Mouse (Mus musculus) thymus, postnatal 36 days (tissue): ENCODE measurements around the gene Mcm9.
"Not testable (repeated sequence)": the region's sequence is repeated elsewhere in the genome, so short reads cannot be mapped to it uniquely, and the experiment has no call there.

Experiments
- DNase-seq, 2 experiments: peaks; one replicate each; pipeline ENCODE4 v3.0.0; 2022; ENCODE audit warnings: mixed read lengths in 2 of 2

Gene Mcm9

DNA sequence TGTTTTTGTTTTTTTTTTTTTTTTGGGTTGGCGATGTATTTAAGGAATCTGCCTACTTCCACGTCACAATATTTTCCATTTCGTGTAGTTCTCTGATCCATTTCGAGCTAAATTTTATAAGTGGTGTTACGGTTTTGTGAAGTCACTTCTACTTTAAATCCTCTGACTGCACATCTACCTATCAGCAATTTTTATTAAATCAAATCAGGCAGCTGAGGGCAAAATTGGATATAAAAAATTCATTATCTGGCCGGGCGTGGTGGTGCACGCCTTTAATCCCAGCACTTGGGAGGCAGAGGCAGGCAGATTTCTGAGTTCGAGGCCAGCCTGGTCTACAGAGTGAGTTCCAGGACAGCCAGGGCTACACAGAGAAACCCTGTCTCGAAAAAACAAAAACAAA lies at the start of gene Mcm9:
TSS of gene Mcm9 (minus strand) at position 101 of the 400 bp plus-strand sequence.
- not testable (repeated sequence) for DNase-seq

GRCm38 (mm10) chr10:53661788-53662187 lies 31.5 kb upstream of the Mcm9 start:
- no peak for DNase-seq

DNA sequence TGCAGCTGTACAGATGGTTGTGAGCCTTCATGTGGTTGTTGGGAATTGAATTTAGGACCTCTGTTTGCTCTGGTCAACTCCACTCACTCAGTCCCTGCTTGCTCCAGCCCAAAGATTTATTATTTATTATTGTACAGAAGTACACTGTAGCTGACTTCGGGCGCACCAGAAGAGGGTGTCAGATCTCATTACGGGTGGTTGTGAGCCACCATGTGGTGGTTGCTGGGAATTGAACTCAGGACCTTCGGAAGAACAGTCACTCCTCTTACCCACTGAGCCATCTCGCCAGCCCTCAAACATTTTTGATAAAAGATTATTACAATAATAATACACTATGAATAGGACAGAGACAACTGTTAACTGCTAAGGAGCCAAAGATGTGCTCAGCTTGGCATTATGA lies 24.0 kb upstream of the Mcm9 start:
- peak in 1 of 2 experiments; percentile 8 for DNase-seq

DNA sequence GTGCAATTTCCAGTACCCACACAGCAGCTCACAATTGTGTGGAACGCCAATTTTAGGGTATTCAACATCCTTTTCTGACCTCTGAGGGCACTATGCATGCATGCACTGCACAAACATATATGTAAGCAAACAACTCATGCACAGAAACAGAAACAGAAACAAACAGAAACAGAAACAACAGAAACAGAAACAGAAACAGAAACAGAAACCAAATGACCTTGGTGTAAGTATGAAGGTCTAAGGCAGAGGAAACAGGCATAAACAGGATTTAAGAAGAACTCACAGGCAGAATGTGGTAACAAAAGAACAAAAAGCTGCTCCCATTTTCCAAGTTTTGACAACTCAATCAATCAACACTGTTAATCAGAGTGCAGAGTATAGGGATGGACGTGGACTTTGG lies 20.4 kb upstream of the Mcm9 start:
- no peak for DNase-seq

GRCm38 (mm10) chr10:53641507-53641906 lies 11.3 kb upstream of the Mcm9 start:
- DNase-seq: no peak

DNA sequence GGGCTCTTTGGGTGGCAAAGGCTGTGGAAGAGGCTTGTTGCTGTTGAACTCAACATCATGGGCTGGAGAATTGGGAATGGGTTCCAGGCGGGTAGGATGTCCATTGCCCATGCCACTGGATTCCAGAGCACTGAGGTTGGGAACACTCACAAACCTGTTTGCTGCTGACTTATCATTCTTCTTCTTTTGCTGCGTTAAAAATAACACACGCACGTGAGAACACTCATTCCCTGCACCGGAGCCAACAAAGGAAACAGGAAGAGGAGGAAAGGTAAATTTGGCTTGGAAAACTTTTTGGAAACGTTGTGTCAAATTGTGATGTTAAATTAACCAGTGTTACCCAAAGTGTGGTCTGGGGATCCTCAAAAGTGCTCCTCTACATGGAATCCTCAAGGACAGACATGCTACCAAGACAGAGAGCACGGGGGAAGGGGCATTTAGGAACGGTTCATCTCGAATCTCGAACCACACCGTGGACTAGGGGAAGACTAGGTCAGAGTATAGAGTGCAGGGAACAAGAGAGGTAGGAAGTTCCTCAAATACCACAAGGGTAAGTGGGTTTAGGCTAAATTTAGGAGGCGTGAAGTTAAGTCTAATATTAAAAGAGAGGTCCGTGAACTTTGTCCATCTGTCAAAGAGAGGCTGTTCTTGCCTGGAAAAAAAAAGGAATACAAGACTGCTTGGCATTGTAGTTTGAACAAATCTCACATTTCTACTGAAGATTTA lies 5.2 kb upstream of the Mcm9 start:
- DNase-seq: no peak

DNA sequence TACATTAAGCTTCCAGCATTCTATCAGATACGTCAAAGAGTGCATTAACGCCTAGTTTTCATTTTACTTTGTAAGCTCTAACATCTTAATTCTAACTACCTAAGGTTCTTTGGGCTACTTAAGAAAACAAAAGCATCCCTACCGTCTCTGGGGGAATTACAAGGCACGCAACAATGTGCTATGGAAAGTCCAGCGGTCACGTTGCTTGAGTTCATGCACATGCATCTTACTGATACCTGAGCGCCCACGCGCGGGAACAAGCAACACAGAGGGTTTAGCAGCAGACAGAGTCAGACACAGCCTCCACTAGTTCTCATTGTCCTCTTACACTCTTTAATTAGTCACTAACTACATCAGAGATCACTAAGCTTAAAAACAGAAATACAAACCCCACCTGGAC lies 3.9 kb upstream of the Mcm9 start:
- no peak for DNase-seq

DNA sequence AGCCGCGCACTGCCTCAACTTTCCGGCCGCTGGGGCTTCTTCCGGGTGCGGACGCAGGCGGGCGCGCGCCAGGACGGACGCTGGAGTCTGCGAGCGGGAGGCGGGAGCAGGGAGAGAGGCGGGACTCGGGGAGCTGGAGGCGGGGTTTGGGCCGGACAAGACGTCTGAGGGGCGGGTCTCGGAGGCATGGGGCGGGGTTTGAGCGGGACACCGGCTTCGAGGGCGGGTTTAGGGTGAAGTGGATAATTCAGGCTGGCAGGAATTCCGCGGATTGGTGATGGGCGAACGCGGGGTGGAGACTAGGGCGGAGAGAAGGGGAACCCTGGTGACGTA lies 355 bp downstream of the Mcm9 start:
- peak; percentile 95 for DNase-seq

- DNase-seq: peak; percentile 95 to 96
Observed at GRCm38 (mm10) chr10:53629247-53629917, 857 bp downstream of the Mcm9 start.

GRCm38 (mm10) chr10:53615850-53616616 lies 14.2 kb downstream of the Mcm9 start:
- DNase-seq: no peak

GRCm38 (mm10) chr10:53613955-53614354 lies 16.3 kb downstream of the Mcm9 start:
- DNase-seq: no peak

- DNase-seq: no peak
Observed at GRCm38 (mm10) chr10:53612172-53612571, 18.1 kb downstream of the Mcm9 start.

DNA sequence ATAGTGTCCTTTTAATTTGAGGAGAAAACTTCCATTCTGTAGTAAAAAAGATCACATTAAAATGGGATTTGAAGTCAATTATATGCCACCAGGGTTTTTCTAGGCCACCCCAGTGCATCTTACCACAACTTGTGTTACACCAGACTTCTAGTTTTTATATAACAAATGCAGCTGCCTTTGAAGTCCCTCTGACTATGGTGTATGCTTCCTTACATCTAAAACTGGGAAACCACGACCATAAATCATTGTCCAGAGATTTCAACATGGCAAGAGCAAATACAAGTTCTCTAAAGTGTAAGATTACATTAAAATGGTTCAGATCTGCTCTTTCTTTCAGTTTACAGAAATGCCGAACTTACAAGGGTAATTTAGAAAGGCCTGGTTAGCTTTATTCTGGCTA lies 22.0 kb downstream of the Mcm9 start:
- no peak for DNase-seq

DNA sequence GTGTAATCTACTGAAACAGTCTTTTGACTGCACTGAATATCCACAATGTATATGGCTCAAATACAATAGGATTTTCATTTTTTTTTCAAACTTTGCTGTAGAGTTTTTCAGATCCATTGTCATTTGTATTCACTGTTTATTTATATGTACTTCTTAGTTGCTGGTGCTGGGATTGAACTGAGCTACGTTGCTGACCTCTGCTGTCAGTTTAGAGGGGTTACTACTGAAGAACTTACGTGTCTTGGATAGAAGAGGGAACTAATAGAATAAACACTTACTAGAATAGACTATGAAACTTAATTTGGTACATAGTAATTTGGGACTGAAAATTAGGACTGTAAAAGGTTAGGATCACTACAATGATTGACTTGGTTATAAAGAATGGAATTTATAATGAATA lies 24.9 kb downstream of the Mcm9 start:
- no peak for DNase-seq

- DNase-seq: no peak
Observed at GRCm38 (mm10) chr10:53598821-53599220, 31.4 kb downstream of the Mcm9 start.

GRCm38 (mm10) chr10:53597121-53597881 lies 32.9 kb downstream of the Mcm9 start:
- DNase-seq: peak; percentile 60 to 74

- peak; percentile 97 to 98 for DNase-seq
Observed at GRCm38 (mm10) chr10:53596677-53597120, 33.5 kb downstream of the Mcm9 start, which contains the start of gene Asf1a. TSS of gene Asf1a (plus strand) at chr10:53596757.

GRCm38 (mm10) chr10:53595744-53596676 lies 34.2 kb downstream of the Mcm9 start:
- no peak for DNase-seq

GRCm38 (mm10) chr10:53585777-53586176 lies 44.5 kb downstream of the Mcm9 start:
- no peak for DNase-seq

DNA sequence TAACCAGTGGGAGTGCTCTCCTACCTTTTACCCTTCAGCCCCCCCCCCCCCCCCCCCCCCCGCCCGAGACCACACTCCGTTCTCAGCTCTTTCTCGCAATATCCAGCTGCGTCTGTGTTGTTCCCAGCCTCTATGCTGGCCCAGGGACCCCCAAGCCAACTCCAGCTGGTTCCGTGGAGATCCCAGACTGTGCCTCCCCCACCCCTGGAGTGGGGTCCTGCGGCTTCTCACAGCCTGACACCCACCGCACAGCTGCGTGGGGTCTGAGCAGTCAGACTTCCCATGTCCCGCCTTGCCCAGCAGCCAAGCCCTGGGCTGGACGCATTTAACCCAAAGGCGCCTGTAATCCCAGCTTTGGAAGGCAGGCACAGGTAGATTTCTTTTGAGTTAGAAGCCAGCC lies 49.2 kb downstream of the Mcm9 start:
- no peak for DNase-seq

DNA sequence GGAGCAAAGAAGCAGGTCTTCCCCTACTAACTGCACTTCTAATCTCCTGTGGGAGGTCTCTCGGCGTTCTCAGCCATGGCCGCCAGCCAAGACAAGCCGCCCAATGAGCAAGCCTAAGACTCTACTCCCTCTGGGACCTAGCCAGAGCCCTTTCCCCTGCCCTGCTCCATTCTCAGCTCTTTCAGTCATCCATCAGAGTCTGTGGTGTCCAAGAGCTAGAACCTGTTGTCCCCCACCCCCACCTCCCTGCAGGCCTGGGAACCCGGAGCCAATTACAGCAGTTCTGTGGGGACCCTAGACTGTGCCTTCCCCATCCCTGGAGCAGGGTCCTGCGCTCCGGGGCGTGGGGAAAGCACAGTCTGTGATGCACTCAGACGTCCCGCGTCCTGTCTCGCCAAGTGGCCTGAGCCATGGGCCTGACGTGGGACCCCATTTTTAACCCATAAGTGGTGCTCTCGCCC lies 49.6 kb downstream of the Mcm9 start:
- DNase-seq: no peak

GRCm38 (mm10) chr10:53580137-53580536 lies 50.1 kb downstream of the Mcm9 start:
- no peak for DNase-seq
